In the genomic region with DNA sequence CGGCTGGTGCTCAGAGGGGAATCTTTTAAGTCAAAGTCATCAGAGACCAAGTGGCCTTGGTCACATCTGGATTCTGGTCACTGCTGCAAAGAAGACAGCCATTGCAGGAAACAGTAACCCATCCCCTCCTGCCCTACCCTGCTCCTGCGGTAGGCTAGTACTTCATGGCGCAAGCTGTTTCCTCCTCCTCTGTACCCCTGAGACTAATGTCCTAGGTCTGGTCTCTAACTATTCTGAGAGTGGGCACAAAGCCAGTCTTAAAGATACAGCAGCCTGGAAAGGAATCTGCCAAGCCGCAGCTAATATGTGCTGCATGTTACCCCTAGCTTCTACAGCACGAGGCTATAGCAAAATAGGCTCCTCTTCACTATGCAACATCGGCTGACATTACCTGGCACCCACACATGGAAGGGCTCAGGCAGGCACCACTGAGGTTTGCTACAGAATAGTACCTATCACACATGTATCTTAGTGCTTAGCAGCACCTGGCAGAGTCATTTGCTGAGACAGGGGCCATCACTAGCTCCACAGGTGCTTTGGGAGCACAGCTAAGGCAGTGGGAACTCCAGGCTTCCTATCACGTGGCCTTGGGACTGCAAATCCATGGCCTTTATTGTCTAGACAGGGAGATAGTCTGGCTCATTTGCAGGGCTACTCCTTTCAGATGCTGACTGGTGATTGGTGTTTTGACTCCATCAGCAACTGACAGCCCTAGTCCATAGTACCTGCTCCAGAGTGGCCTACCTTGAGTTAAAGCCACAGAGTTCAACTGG, we compare ENCODE assay signal across 9 mouse cellular contexts. TPM values are rescaled to one million over a fixed set of nuclear protein-coding genes. Genes with fewer than 3 reads are reported as not detected.
DNase-seq lines count a peak whose midpoint lies in the region; ATAC-seq and TF ChIP-seq lines count a peak whose summit lies in the region.
"Had no signal": no experiment of that assay in that cellular context is flagged by ENCODE, and none has a peak within 500 bp of the region (broad histone marks: within the 10 kb centered on the region; RNA-seq: fewer than 3 reads in every experiment).

No protein-coding gene starts in this region.

- 67% methylated on average over 7 of the region's 7 CpGs for WGBS in forebrain, postnatal 0 days
- WGBS in forebrain, embryonic 13.5 days: 79% methylated on average over 7 of the region's 7 CpGs
- 78% methylated on average over 7 of the region's 7 CpGs for WGBS in midbrain, embryonic 13.5 days
- WGBS in midbrain, embryonic 15.5 days: 66% methylated on average over 7 of the region's 7 CpGs
- 30% methylated on average over 7 of the region's 7 CpGs for WGBS in heart, embryonic 15.5 days
- 69% methylated on average over 7 of the region's 7 CpGs for WGBS in forebrain, embryonic 14.5 days

- ATAC-seq in forebrain, postnatal 0 days: peak; percentile 38; the same call in 1 of the 2 replicates
- no peak; the same call in 1 of the 2 replicates for ATAC-seq in forebrain, embryonic 13.5 days
- 0 out of 2 replicates have a peak, but pooled peaks have one; percentile 17 for ATAC-seq in midbrain, embryonic 13.5 days
- ATAC-seq in midbrain, embryonic 15.5 days (replicated peaks): no peak
- ATAC-seq in heart, embryonic 15.5 days (replicated peaks; ENCODE audit: insufficient number of reproducible peaks, insufficient read depth, low FRiP score, low read depth): peak; percentile 68; the same call in 1 of the 2 replicates
- ATAC-seq in megakaryocyte progenitor cell, adult 5-6 weeks (replicated peaks; ENCODE audit: poor library complexity): peak; percentile 70
- no peak for ATAC-seq in forebrain, embryonic 14.5 days
- ATAC-seq: forebrain, embryonic 16.5 days had no signal

- H3K9me3 ChIP-seq in forebrain, postnatal 0 days (ENCODE audit: low read length): no peaks in the 10 kb centered on the region
- no peaks in the 10 kb centered on the region for H3K9me3 ChIP-seq in forebrain, embryonic 13.5 days (replicated peaks)
- no peaks in the 10 kb centered on the region for H3K9me3 ChIP-seq in midbrain, embryonic 13.5 days
- H3K9me3 ChIP-seq in midbrain, embryonic 15.5 days: no peaks in the 10 kb centered on the region
- no peaks in the 10 kb centered on the region for H3K9me3 ChIP-seq in heart, embryonic 15.5 days (replicated peaks)
- H3K9me3 ChIP-seq in forebrain, embryonic 14.5 days (replicated peaks; ENCODE audit: control insufficient read depth, low read length): no peaks in the 10 kb centered on the region

- no peak overlapping the region for H3K4me2 ChIP-seq in forebrain, postnatal 0 days (ENCODE audit: low read depth)
- no peak overlapping the region for H3K4me2 ChIP-seq in forebrain, embryonic 13.5 days
- H3K4me2 ChIP-seq in midbrain, embryonic 13.5 days (replicated peaks): no peak overlapping the region
- H3K4me2 ChIP-seq in midbrain, embryonic 15.5 days: no peak overlapping the region
- H3K4me2 ChIP-seq in heart, embryonic 15.5 days: peak overlapping the region; percentile 35; the same call in 1 of the 2 replicates
- H3K4me2 ChIP-seq in forebrain, embryonic 14.5 days (ENCODE audit: low read length): no peak overlapping the region

- H3K4me3 ChIP-seq in forebrain, postnatal 0 days (ENCODE audit: low read depth, low read length): no peak overlapping the region
- H3K4me3 ChIP-seq in forebrain, embryonic 13.5 days: no peak overlapping the region
- no peak overlapping the region for H3K4me3 ChIP-seq in midbrain, embryonic 13.5 days (replicated peaks)
- no peak overlapping the region for H3K4me3 ChIP-seq in midbrain, embryonic 15.5 days
- no peak overlapping the region for H3K4me3 ChIP-seq in heart, embryonic 15.5 days
- H3K4me3 ChIP-seq in forebrain, embryonic 14.5 days (ENCODE audit: low read depth, low read length): no peak overlapping the region

- no peak for TF ChIP-seq CTCF in forebrain, postnatal 0 days (IDR thresholded peaks at IDR 0.05; ENCODE audit: low read depth)

- H3K36me3 ChIP-seq in forebrain, postnatal 0 days (ENCODE audit: insufficient read depth): no peaks in the 10 kb centered on the region
- no peaks in the 10 kb centered on the region for H3K36me3 ChIP-seq in forebrain, embryonic 13.5 days (ENCODE audit: poor library complexity, severe bottlenecking)
- no peaks in the 10 kb centered on the region for H3K36me3 ChIP-seq in midbrain, embryonic 13.5 days
- no peaks in the 10 kb centered on the region for H3K36me3 ChIP-seq in midbrain, embryonic 15.5 days (replicated peaks)
- no peaks in the 10 kb centered on the region for H3K36me3 ChIP-seq in heart, embryonic 15.5 days
- H3K36me3 ChIP-seq in forebrain, embryonic 14.5 days (ENCODE audit: control insufficient read depth, insufficient read depth, low read length): no peaks in the 10 kb centered on the region

- no peaks in the 10 kb centered on the region for H3K27me3 ChIP-seq in forebrain, postnatal 0 days (ENCODE audit: insufficient read depth, low read length)
- no peaks in the 10 kb centered on the region for H3K27me3 ChIP-seq in forebrain, embryonic 13.5 days
- no peaks in the 10 kb centered on the region for H3K27me3 ChIP-seq in midbrain, embryonic 13.5 days
- no peaks in the 10 kb centered on the region for H3K27me3 ChIP-seq in midbrain, embryonic 15.5 days (replicated peaks)
- no peaks in the 10 kb centered on the region for H3K27me3 ChIP-seq in heart, embryonic 15.5 days
- no peaks in the 10 kb centered on the region for H3K27me3 ChIP-seq in forebrain, embryonic 14.5 days (replicated peaks; ENCODE audit: control insufficient read depth, insufficient read depth, low read length)

- peaks cover 5% of the 10 kb centered on the region; the same call in 1 of the 2 replicates for H3K4me1 ChIP-seq in forebrain, postnatal 0 days (ENCODE audit: insufficient read depth)
- H3K4me1 ChIP-seq in forebrain, embryonic 13.5 days: peaks cover 7% of the 10 kb centered on the region
- H3K4me1 ChIP-seq in midbrain, embryonic 13.5 days (replicated peaks): peaks cover 9% of the 10 kb centered on the region
- peaks cover 7% of the 10 kb centered on the region for H3K4me1 ChIP-seq in midbrain, embryonic 15.5 days
- H3K4me1 ChIP-seq in heart, embryonic 15.5 days (replicated peaks): peaks cover 30% of the 10 kb centered on the region
- H3K4me1 ChIP-seq in forebrain, embryonic 14.5 days (ENCODE audit: control insufficient read depth, insufficient read depth, low read length): peaks cover 3% of the 10 kb centered on the region

- no peak overlapping the region for H3K27ac ChIP-seq in forebrain, postnatal 0 days (ENCODE audit: low read depth, low read length)
- no peak overlapping the region for H3K27ac ChIP-seq in forebrain, embryonic 13.5 days
- H3K27ac ChIP-seq in midbrain, embryonic 13.5 days: no peak overlapping the region
- H3K27ac ChIP-seq in midbrain, embryonic 15.5 days: no peak overlapping the region
- H3K27ac ChIP-seq in heart, embryonic 15.5 days: 0 out of 2 replicates have a peak overlapping the region, but pooled peaks have one; percentile 18
- no peak overlapping the region for H3K27ac ChIP-seq in forebrain, embryonic 14.5 days (ENCODE audit: low read depth, low read length)

- no peak overlapping the region for H3K9ac ChIP-seq in forebrain, postnatal 0 days
- H3K9ac ChIP-seq in forebrain, embryonic 13.5 days: no peak overlapping the region
- no peak overlapping the region for H3K9ac ChIP-seq in midbrain, embryonic 13.5 days (replicated peaks)
- H3K9ac ChIP-seq in midbrain, embryonic 15.5 days: no peak overlapping the region
- no peak overlapping the region for H3K9ac ChIP-seq in heart, embryonic 15.5 days
- no peak overlapping the region for H3K9ac ChIP-seq in forebrain, embryonic 14.5 days (ENCODE audit: low read length)

- no peak for DNase-seq in forebrain, postnatal 0 days
- no peak for DNase-seq in forebrain, embryonic 14.5 days (ENCODE audit: low spot score)
- no peak for DNase-seq in right cerebral cortex, postnatal 25 days

RNA-seq across cellular contexts. Expression of a gene that starts 13.7 kb away (rescaled TPM):
- 47.2 and 88.1 TPM in 2 replicates for total RNA-seq in forebrain, postnatal 0 days (2014; rRNA removed)
- 7.2 and 12.8 TPM in 2 replicates for polyA plus RNA-seq in forebrain, postnatal 0 days (2015; fragmentation: Nextera tagmentation; extraction: Ambion mirVana)
- polyA plus RNA-seq in forebrain, embryonic 13.5 days (2015; fragmentation: Nextera tagmentation; extraction: Ambion mirVana): 15.7 and 16.6 TPM in 2 replicates
- polyA plus RNA-seq in midbrain, embryonic 13.5 days (2015; fragmentation: Nextera tagmentation; extraction: Ambion mirVana): 19.7 and 22.2 TPM in 2 replicates
- polyA plus RNA-seq in midbrain, embryonic 15.5 days (2015; fragmentation: Nextera tagmentation; extraction: Ambion mirVana): 29.6 and 32.3 TPM in 2 replicates
- 7.5 and 9.7 TPM in 2 replicates for polyA plus RNA-seq in heart, embryonic 15.5 days (2015; fragmentation: Nextera tagmentation; extraction: Ambion mirVana)
- total RNA-seq in megakaryocyte progenitor cell, adult 5-6 weeks (2015): 106 and 110 TPM in 2 replicates
- 69.3 and 69.8 TPM in 2 replicates for total RNA-seq in megakaryocyte progenitor cell, adult 5-6 weeks (2017)
- polyA plus RNA-seq in forebrain, embryonic 14.5 days (2014; fragmentation: Nextera tagmentation; extraction: Ambion mirVana): 18.9 and 24.4 TPM in 2 replicates

Comparison
In these comparisons a context has a peak if more than half of its experiments do, and no peak if none do; other contexts are left out.
1. ATAC-seq: peak in forebrain, postnatal 0 days (single experiment), midbrain, embryonic 13.5 days (single experiment), heart, embryonic 15.5 days (single experiment) and megakaryocyte progenitor cell, adult 5-6 weeks (single experiment); none in forebrain, embryonic 13.5 days (single experiment), midbrain, embryonic 15.5 days (single experiment) and forebrain, embryonic 14.5 days (single experiment).